Mouse (Mus musculus) myocyte (in vitro differentiated cells): ENCODE measurements around the gene Zfp296.

Experiments
- CEBPB ChIP-seq: IDR thresholded peaks from 2 replicates; pipeline ENCODE4 v1.6.1; 2011; ENCODE audit warnings: mild to moderate bottlenecking, moderate library complexity; ENCODE audit not compliant: poor library complexity, insufficient read depth, severe bottlenecking
- MAX ChIP-seq: IDR thresholded peaks from one replicate; pipeline ENCODE4 v1.6.1; 2011; ENCODE audit warnings: low read depth, mild to moderate bottlenecking, control low read depth
- MYOG ChIP-seq, 3 experiments: IDR thresholded peaks; one replicate each; pipeline ENCODE4 v1.6.1; 2011; ENCODE audit warnings: control low read depth in 2 of 3, low read depth in 2 of 3, mild to moderate bottlenecking in 2 of 3; ENCODE audit not compliant: insufficient read length in 2 of 3, control insufficient read depth in 1 of 3, insufficient read depth in 1 of 3
- POLR2A ChIP-seq: IDR thresholded peaks from one replicate; pipeline ENCODE4 v1.6.1; 2011; ENCODE audit warnings: low read depth, mild to moderate bottlenecking, control low read depth, moderate library complexity; ENCODE audit not compliant: insufficient read length
- POLR2AphosphoS2 ChIP-seq: IDR thresholded peaks from one replicate; pipeline ENCODE4 v1.6.1; 2011; ENCODE audit warnings: low read depth, control low read depth; ENCODE audit not compliant: insufficient read length
- SRF ChIP-seq: IDR thresholded peaks from one replicate; pipeline ENCODE4 v1.6.1; 2011; ENCODE audit warnings: low read depth; ENCODE audit not compliant: control insufficient read depth, insufficient read length
- TCF3 ChIP-seq: IDR thresholded peaks from one replicate; pipeline ENCODE4 v1.6.1; 2011; ENCODE audit warnings: low read depth, control low read depth; ENCODE audit not compliant: insufficient read length
- USF1 ChIP-seq: IDR thresholded peaks from one replicate; pipeline ENCODE4 v1.6.1; 2011; ENCODE audit warnings: low read depth, mild to moderate bottlenecking, control low read depth, moderate library complexity

DNA sequence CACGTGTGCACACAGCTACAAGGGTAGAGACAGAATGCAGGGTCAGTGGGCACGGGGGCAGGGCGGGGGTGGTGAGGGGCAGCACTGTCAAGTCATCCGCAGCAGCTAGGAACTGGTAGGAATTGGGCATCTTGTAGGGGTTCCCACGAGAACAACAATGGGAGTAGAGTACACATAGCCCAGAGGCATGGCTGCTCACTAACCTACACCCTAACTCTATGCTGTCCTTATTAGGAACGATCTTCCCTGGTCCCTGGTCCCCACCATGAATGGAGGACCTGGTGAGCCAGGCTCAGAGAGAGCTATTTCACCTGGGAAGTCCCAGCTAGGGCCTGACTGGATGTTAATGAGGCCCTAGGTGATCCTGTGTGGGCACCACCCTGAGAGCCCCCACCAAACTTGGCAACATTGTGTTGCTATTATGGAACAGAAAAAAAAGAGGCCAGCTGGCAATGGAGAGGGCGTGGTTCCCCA lies 35.4 kb upstream of the Zfp296 start:
- no peak for TF ChIP-seq POLR2A
- no peak for TF ChIP-seq USF1
- TF ChIP-seq POLR2AphosphoS2 = no peak
- TF ChIP-seq MAX = no peak
- TF ChIP-seq CEBPB = no peak
- TF ChIP-seq TCF3 = no peak
- no peak for TF ChIP-seq MYOG (IDR thresholded peaks at IDR 0.05; ENCODE audit: control insufficient read depth in 1 of 3, insufficient read depth in 1 of 3, insufficient read length in 2 of 3, low read depth in 2 of 3)
- no peak for TF ChIP-seq SRF
